Mouse (Mus musculus) liver, adult 2 months (tissue): ENCODE measurements around the gene Gtpbp10.

ENCODE experiments used
- CTCF ChIP-seq: fragments of 200-500 bp; IDR thresholded peaks from 2 replicates; pipeline ENCODE4 v1.5.1; 2011; ENCODE audit warnings: low read depth, low read length, control low read depth
- POLR2A ChIP-seq: fragments of 200-500 bp; IDR thresholded peaks from 2 replicates; pipeline ENCODE4 v1.6.1; 2011; ENCODE audit warnings: low read length, control low read depth; ENCODE audit not compliant: insufficient read depth; ENCODE audit errors: extremely low read depth

GRCm38 (mm10) chr5:5562435-5562834, 3.1 kb upstream of the Gtpbp10 start:
- TF ChIP-seq CTCF (no peak), POLR2A (no peak)
